Mouse (Mus musculus) neural tube, embryonic 12.5 days (tissue): Measurements from ENCODE around the gene Trim37. TPM values are rescaled to one million over a fixed set of nuclear protein-coding genes. Genes with fewer than 3 reads are reported as not detected.

Experiments
- ATAC-seq: fragments of 200-750 bp; cut with Nextera tagmentation; 2 replicates; pipeline ENCODE4 v1.8.0; 2017; ENCODE audit warnings: low read depth, mild to moderate bottlenecking, moderate TSS enrichment, moderate library complexity; ENCODE audit not compliant: low FRiP score
- H3K27ac ChIP-seq: fragments of 300-500 bp; sonication (generic); 2 replicates; pipeline ENCODE4 v1.5.1; 2016
- H3K27me3 ChIP-seq: fragments of 300-500 bp; sonication (generic); replicated peaks from 2 replicates; pipeline ENCODE4 v1.6.1; 2016; ENCODE audit warnings: mild to moderate bottlenecking
- H3K36me3 ChIP-seq: fragments of 300-500 bp; sonication (generic); 2 replicates; pipeline ENCODE4 v1.6.1; 2016; ENCODE audit warnings: mild to moderate bottlenecking
- H3K4me1 ChIP-seq: fragments of 300-500 bp; sonication (generic); 2 replicates; pipeline ENCODE4 v1.6.1; 2016
- H3K4me2 ChIP-seq: fragments of 300-500 bp; sonication (generic); replicated peaks from 2 replicates; pipeline ENCODE4 v1.6.1; 2016; ENCODE audit warnings: mild to moderate bottlenecking
- H3K4me3 ChIP-seq: fragments of 300-500 bp; sonication (generic); 2 replicates; pipeline ENCODE4 v1.5.1; 2016
- H3K9ac ChIP-seq: fragments of 300-500 bp; sonication (generic); 2 replicates; pipeline ENCODE4 v1.6.1; 2016; ENCODE audit warnings: mild to moderate bottlenecking
- H3K9me3 ChIP-seq: fragments of 300-500 bp; sonication (generic); 2 replicates; pipeline ENCODE4 v1.6.1; 2016; ENCODE audit warnings: mild to moderate bottlenecking
- WGBS: fragments of 180-500 bp; shearing (Covaris S2); methylation state at CpG from one replicate; pipeline ENCODE4 v1.1.7; 2016; 5-methylcytosine and 5-hydroxymethylcytosine counted together
- polyA plus RNA-seq: library from polyadenylated mRNA; unstranded; fragments of >200 nt; fragmentation: Nextera tagmentation; extraction: Ambion mirVana; gene quantifications from 2 replicates; pipeline ENCODE4 v1.2.1, GENCODE M21; 2016

Trim37 gene
- polyA plus RNA-seq, 1 experiment from 2014 or later = 82.8 TPM

GRCm38 (mm10) chr11:87235486-87235872 is 108.6 kb downstream of the Trim37 start:
- no peak for ATAC-seq
- Histone ChIP-seq H3K27me3 (no peaks in the 10 kb centered on the region), H3K4me2 (no peak overlapping the region), H3K36me3 (peaks cover 17% of the 10 kb centered on the region), H3K4me3 (no peak overlapping the region), H3K4me1 (no peaks in the 10 kb centered on the region), H3K9me3 (no peaks in the 10 kb centered on the region), H3K27ac (no peak overlapping the region), H3K9ac (no peak overlapping the region)
- WGBS = 90% methylated on average over 5 of the region's 5 CpGs

DNA sequence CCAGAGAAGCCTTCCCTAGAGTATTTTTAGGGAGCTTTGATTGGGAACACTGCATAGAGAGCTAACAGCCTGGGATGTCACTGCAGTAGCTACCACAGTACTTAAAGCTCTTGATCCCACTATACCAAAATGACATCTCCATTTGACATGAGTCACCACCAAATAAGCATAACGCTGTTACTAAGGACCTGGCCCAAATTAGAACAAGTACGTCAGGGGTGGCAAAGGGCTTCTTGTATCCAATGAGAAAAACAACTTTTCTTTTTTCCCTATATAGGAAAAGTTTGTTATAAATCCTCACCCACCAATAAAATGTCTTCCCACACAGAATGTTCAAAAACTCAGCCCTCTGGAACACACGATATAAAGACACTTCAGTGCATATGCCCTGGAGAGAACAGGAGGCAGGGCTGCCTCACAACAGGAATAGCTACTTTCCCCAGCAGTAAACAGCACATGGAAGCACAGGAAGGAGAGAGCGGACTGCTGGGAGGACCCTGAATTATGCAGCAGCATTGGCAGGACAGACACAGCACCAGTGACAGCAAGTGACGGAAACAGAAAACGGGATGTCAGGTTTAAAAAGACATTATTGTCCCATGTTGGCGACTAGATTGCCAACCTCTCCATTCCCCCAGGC is 112.1 kb downstream of the Trim37 start:
- Histone ChIP-seq H3K27ac (no peak overlapping the region), H3K9me3 (no peaks in the 10 kb centered on the region), H3K4me2 (no peak overlapping the region), H3K27me3 (no peaks in the 10 kb centered on the region), H3K9ac (no peak overlapping the region), H3K4me3 (no peak overlapping the region), H3K4me1 (no peaks in the 10 kb centered on the region), H3K36me3 (peaks cover 15% of the 10 kb centered on the region)
- ATAC-seq = no peak
- WGBS = 87% methylated on average over 7 of the region's 7 CpGs

DNA sequence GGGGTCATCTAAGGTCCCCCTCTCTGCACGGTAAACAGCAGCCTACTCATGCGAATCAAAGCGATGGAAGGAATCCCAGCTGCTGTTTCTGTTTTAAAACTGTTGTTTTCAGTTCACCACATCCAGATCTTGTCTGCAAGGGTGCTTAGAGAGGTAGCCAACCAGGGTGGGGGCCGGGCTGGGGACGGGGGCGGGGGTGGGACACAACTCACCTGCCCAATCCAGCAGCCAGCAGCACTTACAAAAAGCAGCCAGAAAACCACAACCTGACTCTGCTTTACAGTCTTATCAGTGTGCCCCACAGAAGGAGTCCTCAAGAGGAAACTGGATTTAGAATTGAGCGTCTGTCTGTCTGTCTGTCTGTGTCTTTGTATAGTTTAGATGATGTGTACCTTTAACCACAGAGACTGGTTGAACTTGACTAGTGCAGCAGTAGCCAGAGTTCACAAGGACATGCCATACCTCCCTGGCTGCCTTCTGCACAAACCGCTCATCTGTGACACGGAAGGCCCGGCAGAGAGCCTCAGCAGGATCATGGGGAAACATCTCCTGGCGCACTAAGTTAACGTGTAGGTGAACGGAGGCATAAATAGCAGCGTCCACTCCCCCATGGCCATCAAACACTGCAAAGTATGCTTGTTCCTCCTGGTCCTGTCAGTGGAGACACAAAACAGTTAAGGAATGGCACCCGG is 113.4 kb downstream of the Trim37 start:
- H3K4me2 ChIP-seq = no peak overlapping the region
- H3K36me3 ChIP-seq = peaks cover 10% of the 10 kb centered on the region; the same call in 1 of the 2 replicates
- no peak overlapping the region for H3K4me3 ChIP-seq
- no peak for ATAC-seq
- H3K27ac ChIP-seq = no peak overlapping the region
- no peaks in the 10 kb centered on the region for H3K27me3 ChIP-seq
- H3K9ac ChIP-seq = no peak overlapping the region
- WGBS = 90% methylated on average over 15 of the region's 15 CpGs
- no peaks in the 10 kb centered on the region for H3K9me3 ChIP-seq
- no peaks in the 10 kb centered on the region for H3K4me1 ChIP-seq

DNA sequence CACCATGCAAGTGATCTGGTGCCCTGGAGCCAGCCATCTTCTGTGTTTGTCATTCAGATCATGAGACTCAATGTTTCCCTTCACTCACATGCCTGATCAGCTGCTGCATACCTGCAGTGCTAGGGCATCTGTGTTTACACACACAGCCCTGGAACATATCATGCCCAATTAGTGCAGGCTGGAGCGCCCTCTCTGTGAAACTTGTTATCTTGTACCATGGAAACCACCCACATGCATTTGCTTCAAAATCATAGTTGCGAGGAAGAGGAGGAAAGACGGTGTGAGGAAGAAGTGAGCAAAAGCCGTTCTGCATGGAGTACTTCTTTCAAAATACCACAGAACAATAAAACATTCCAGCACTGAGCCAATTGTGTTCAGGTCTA is 113.9 kb downstream of the Trim37 start:
- Histone ChIP-seq H3K9ac (no peak overlapping the region), H3K36me3 (peaks cover 6% of the 10 kb centered on the region; the same call in 1 of the 2 replicates), H3K9me3 (no peaks in the 10 kb centered on the region), H3K4me3 (no peak overlapping the region), H3K27me3 (no peaks in the 10 kb centered on the region), H3K27ac (no peak overlapping the region), H3K4me1 (no peaks in the 10 kb centered on the region), H3K4me2 (no peak overlapping the region)
- WGBS = 93% methylated on average over 4 of the region's 4 CpGs
- no peak for ATAC-seq

GRCm38 (mm10) chr11:87241256-87241655 is 114.4 kb downstream of the Trim37 start:
- Histone ChIP-seq H3K9me3 (no peaks in the 10 kb centered on the region), H3K9ac (no peak overlapping the region), H3K4me1 (no peaks in the 10 kb centered on the region), H3K27ac (no peak overlapping the region), H3K27me3 (no peaks in the 10 kb centered on the region), H3K4me2 (no peak overlapping the region), H3K36me3 (peaks cover 6% of the 10 kb centered on the region; the same call in 1 of the 2 replicates), H3K4me3 (no peak overlapping the region)
- no peak for ATAC-seq
- WGBS = 86% methylated on average over 7 of the region's 7 CpGs

DNA sequence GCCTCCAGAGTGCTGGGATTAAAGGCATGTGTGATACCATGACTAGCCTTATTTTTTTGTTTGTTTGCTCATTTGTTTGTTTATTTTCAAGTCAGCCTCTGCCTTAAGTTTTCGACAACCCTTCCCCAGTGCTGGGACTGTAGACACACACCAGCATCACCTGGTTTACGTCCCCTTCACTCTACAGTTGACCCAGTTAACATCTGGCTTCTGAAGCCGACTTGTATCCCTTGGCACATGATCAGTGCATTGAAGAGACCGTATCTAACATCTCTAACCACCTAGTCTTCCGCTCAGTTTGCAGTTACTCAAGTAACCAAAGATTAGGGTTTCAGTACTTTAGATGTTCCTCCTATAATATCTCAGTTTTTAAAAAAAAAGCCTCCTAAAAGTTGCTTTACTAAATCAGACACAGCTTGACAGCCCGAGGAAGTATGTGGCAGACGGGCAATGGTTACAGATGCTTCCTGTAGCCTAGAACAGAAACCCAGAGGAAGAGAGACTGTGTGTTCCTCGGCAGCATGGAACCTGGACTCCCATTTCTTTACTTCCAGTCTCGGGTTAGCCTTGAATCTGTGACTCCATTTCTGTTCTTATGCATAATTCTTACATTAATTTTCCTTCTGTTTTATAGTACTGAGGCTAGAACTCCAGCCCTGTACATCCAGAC is 118.4 kb downstream of the Trim37 start:
- peaks cover 6% of the 10 kb centered on the region; the same call in 1 of the 2 replicates for H3K36me3 ChIP-seq
- H3K9ac ChIP-seq = no peak overlapping the region
- H3K4me2 ChIP-seq = no peak overlapping the region
- no peak overlapping the region for H3K27ac ChIP-seq
- no peak for ATAC-seq
- H3K4me3 ChIP-seq = no peak overlapping the region
- no peaks in the 10 kb centered on the region for H3K9me3 ChIP-seq
- H3K27me3 ChIP-seq = no peaks in the 10 kb centered on the region
- WGBS = 89% methylated on average over 9 of the region's 9 CpGs
- peaks cover 2% of the 10 kb centered on the region; the same call in 1 of the 2 replicates for H3K4me1 ChIP-seq

GRCm38 (mm10) chr11:87246107-87246651 is 119.3 kb downstream of the Trim37 start:
- Histone ChIP-seq H3K27ac (no peak overlapping the region), H3K9me3 (no peaks in the 10 kb centered on the region)

DNA sequence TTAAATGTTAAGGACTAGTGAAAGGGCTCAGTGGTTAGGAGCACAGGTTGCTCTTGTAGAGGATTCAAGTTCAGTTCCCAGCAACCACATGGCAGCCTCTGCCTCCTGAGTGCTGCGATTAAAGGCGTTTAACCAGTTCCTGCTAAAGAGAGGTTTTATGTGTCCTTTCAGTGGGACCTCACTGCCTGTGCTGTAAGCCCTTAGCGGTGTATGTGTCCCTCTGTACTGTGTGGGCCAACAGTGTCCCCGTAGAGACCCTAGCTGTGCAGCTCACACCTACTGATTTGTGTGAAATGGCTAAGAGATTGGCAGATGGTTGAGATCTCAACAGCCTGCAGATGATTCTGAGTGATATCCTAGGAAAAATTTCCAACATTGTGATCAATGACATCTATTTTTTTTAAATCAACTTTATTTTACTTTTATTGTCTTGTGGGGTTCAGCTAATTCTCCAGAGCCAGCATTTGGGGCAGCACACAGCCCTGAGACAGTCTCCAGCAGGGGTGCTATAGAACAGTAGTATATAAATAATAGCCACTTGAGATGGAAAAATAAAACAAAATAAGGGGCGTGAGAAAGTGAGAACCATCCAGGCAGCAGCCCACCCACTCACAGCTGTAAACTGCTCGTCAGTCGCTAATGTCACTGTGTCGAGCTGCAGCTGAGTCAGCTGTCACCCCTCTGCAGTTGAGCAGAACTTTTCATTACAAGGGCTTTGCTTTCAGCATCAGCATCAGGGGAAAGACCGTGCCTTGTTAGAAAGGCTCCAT is 120.0 kb downstream of the Trim37 start:
- no peak for ATAC-seq
- WGBS = 50% methylated on average over 9 of the region's 9 CpGs

More at GRCm38 (mm10) chr11:87246107-87246651, 119.3 kb downstream of the Trim37 start:
- H3K4me1 ChIP-seq = peaks cover 2% of the 10 kb centered on the region; the same call in 1 of the 2 replicates
- no peak overlapping the region for H3K4me2 ChIP-seq
- no peaks in the 10 kb centered on the region for H3K27me3 ChIP-seq
- 82% methylated on average over 4 of the region's 4 CpGs for WGBS
- H3K36me3 ChIP-seq = no peaks in the 10 kb centered on the region
- no peak overlapping the region for H3K9ac ChIP-seq
- ATAC-seq = no peak
- no peak overlapping the region for H3K4me3 ChIP-seq

DNA sequence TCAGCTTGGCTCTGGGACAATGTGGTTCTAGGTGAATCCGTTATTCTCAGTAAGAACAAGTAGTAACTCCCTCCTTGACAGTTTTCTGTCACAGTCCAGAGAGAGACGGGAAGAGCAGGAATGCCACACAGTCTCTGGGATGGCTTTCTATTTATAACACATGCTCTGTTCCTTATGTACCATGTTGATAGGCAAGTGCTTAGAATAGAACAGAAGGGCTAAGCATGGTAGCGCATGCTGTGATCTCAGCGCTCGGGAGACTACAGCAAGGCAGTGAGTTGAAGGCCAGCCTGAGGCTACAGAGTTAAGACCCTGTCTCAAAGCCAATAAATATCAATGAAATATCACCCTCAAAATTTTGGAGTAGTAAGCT is 120.6 kb downstream of the Trim37 start:
- H3K4me2 ChIP-seq = no peak overlapping the region
- no peak for ATAC-seq
- H3K4me1 ChIP-seq = peaks cover 2% of the 10 kb centered on the region; the same call in 1 of the 2 replicates
- H3K9ac ChIP-seq = no peak overlapping the region
- H3K9me3 ChIP-seq = no peaks in the 10 kb centered on the region
- no peak overlapping the region for H3K4me3 ChIP-seq
- 67% methylated on average over 5 of the region's 5 CpGs for WGBS
- H3K36me3 ChIP-seq = no peaks in the 10 kb centered on the region
- H3K27me3 ChIP-seq = no peaks in the 10 kb centered on the region
- no peak overlapping the region for H3K27ac ChIP-seq

More for the DNA sequence above, 120.0 kb downstream of the Trim37 start:
- H3K4me2 ChIP-seq = no peak overlapping the region
- H3K4me3 ChIP-seq = no peak overlapping the region
- H3K9me3 ChIP-seq = no peaks in the 10 kb centered on the region
- peaks cover 2% of the 10 kb centered on the region; the same call in 1 of the 2 replicates for H3K4me1 ChIP-seq
- H3K9ac ChIP-seq = no peak overlapping the region
- H3K36me3 ChIP-seq = no peaks in the 10 kb centered on the region
- H3K27me3 ChIP-seq = no peaks in the 10 kb centered on the region
- H3K27ac ChIP-seq = no peak overlapping the region

DNA sequence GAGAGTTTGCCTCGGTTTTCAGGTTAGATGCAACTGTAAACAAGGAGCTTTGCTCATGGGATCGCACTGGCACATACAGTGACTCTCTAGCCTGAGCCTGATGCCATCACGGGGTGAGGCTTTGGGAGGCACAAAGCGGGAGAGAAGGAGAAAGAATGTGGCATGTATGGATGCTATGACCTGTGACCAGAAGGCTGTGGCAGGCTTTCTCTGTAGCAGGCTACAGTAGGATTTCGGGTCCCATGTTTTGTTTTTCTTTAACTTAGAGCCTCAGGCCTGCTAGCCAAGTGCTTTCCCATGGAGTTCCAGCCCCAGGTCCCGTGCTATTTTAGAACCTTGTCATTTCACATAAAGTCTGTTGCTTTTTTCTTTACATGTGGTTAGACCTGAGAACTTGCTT is 123.3 kb downstream of the Trim37 start:
- WGBS = 83% methylated on average over 6 of the region's 6 CpGs
- Histone ChIP-seq H3K27me3 (no peaks in the 10 kb centered on the region), H3K4me2 (no peak overlapping the region), H3K9me3 (no peaks in the 10 kb centered on the region), H3K4me1 (peaks cover 2% of the 10 kb centered on the region; the same call in 1 of the 2 replicates), H3K36me3 (no peaks in the 10 kb centered on the region), H3K4me3 (no peak overlapping the region), H3K9ac (no peak overlapping the region), H3K27ac (no peak overlapping the region)
- no peak for ATAC-seq

- Histone ChIP-seq H3K27me3 (no peaks in the 10 kb centered on the region), H3K9ac (no peak overlapping the region), H3K4me2 (no peak overlapping the region), H3K4me3 (no peak overlapping the region), H3K4me1 (no peaks in the 10 kb centered on the region), H3K36me3 (no peaks in the 10 kb centered on the region), H3K9me3 (no peaks in the 10 kb centered on the region), H3K27ac (no peak overlapping the region)
- ATAC-seq = no peak
- WGBS = 93% methylated on average over 6 of the region's 6 CpGs
Observed at GRCm38 (mm10) chr11:87253294-87253693, 126.4 kb downstream of the Trim37 start.

DNA sequence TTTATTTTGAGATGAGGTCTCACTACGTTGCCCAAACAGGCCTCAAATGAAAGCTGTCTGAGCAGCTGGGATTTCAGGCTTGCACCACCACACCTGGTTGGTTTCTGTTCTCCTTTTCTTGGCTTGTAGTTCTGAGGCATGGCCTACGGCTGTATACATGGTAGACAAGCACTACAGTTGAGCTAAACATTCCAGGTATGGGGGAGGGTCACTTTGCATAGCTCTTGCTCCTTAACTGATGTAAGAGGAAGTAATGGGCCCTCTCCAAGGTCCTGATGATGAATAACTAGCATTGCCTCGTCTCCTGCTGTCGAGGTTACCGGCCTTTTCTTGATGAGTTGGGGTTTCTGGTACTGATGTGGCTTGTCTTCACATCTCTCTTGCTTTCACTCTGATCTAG is 127.3 kb downstream of the Trim37 start:
- Histone ChIP-seq H3K9me3 (no peaks in the 10 kb centered on the region), H3K36me3 (no peaks in the 10 kb centered on the region), H3K4me1 (no peaks in the 10 kb centered on the region), H3K4me3 (no peak overlapping the region), H3K9ac (no peak overlapping the region), H3K4me2 (no peak overlapping the region), H3K27ac (no peak overlapping the region), H3K27me3 (no peaks in the 10 kb centered on the region)
- whole genome bisulfite sequencing = 74% methylated on average over 5 of the region's 5 CpGs
- no peak for ATAC-seq
